Mouse (Mus musculus): ENCODE measurements at regions not wholly inside any gene's neighbourhood (a gene's known extent, or its start where the extent isn't known, plus 50 kb on each side); places are given as distances from the start of the nearest gene placed in this dataset.

GRCm38 (mm10) chr8:46403877-46404560 lies 66.8 kb upstream of the Acsl1 start:
- TF ChIP-seq CTCF (IDR thresholded peaks at IDR 0.05; ENCODE audit: control insufficient read depth, insufficient read depth, low read length), result no peak
- no peak for TF ChIP-seq POLR2A (IDR thresholded peaks at IDR 0.05; ENCODE audit: borderline replicate concordance, control insufficient read depth, low read depth, low read length)
